Mouse (Mus musculus) ES-E14 (cell line): Measurements from ENCODE around the gene Slc36a1. TPM values are rescaled to one million over a fixed set of nuclear protein-coding genes. Genes with fewer than 3 reads are reported as not detected.
A peak's percentile ranks its signal among the peaks of the same experiment; 100 is the strongest.

Source experiments
- DNase-seq: peaks from one replicate; pipeline ENCODE4 v3.0.0-alpha.2; 2013; ENCODE audit warnings: low read depth, low spot score
- H3K27ac ChIP-seq: 2 replicates; pipeline ENCODE4 v1.5.1; 2012; ENCODE audit warnings: low read depth, mild to moderate bottlenecking, low read length, moderate library complexity, mixed read lengths; ENCODE audit not compliant: poor library complexity, insufficient read depth, severe bottlenecking
- H3K36me3 ChIP-seq: 2 replicates; pipeline ENCODE4 v1.6.1; 2012; ENCODE audit warnings: mild to moderate bottlenecking, low read length, moderate library complexity, mixed read lengths; ENCODE audit not compliant: control insufficient read depth, poor library complexity, insufficient read depth, severe bottlenecking
- H3K4me1 ChIP-seq, 2 experiments: fragments of 150-350 bp in 1 of 2; sonication (generic) in 1 of 2; 2 replicates each; pipeline ENCODE4 v1.6.1; 2012; ENCODE audit warnings: low read length in 2 of 2, mild to moderate bottlenecking in 1 of 2, mixed read lengths in 1 of 2; ENCODE audit not compliant: control insufficient read depth in 2 of 2, insufficient read depth in 2 of 2, poor library complexity in 1 of 2
- H3K4me3 ChIP-seq, 2 experiments: fragments of 150-350 bp in 1 of 2; sonication (generic) in 1 of 2; 2 replicates each; pipeline ENCODE4 v1.5.1; 2012; ENCODE audit warnings: low read length in 2 of 2, low read depth in 1 of 2, mild to moderate bottlenecking in 1 of 2, mixed read lengths in 1 of 2; ENCODE audit not compliant: insufficient read depth in 1 of 2, poor library complexity in 1 of 2, severe bottlenecking in 1 of 2
- H3K9ac ChIP-seq: 2 replicates; pipeline ENCODE4 v1.6.1; 2012; ENCODE audit warnings: low read depth, mild to moderate bottlenecking, low read length, mixed read lengths; ENCODE audit not compliant: poor library complexity, insufficient read depth, severe bottlenecking
- H3K9me3 ChIP-seq: fragments of 150-350 bp; sonication (generic); 2 replicates; pipeline ENCODE4 v1.6.1; 2012; ENCODE audit warnings: low read depth, mild to moderate bottlenecking, low read length; ENCODE audit not compliant: control insufficient read depth, insufficient read depth
- CHD2 ChIP-seq: IDR thresholded peaks from 2 replicates; pipeline ENCODE4 v1.6.1; 2014; ENCODE audit warnings: mild to moderate bottlenecking, low read depth, low read length, inconsistent platforms
- HCFC1 ChIP-seq: IDR thresholded peaks from 2 replicates; pipeline ENCODE4 v1.6.1; 2012; ENCODE audit warnings: low read length, inconsistent platforms, borderline replicate concordance; ENCODE audit not compliant: insufficient read depth
- MAFK ChIP-seq: IDR thresholded peaks from 2 replicates; pipeline ENCODE4 v1.6.1; 2014; ENCODE audit warnings: mild to moderate bottlenecking, low read depth, low read length, inconsistent platforms; ENCODE audit not compliant: insufficient read depth
- ZC3H11A ChIP-seq: IDR thresholded peaks from 2 replicates; pipeline ENCODE4 v1.6.1; 2012; ENCODE audit warnings: low read depth, mild to moderate bottlenecking, inconsistent platforms, low read length, borderline replicate concordance
- ZNF384 ChIP-seq: IDR thresholded peaks from 2 replicates; pipeline ENCODE4 v1.6.1; 2012; ENCODE audit warnings: low read depth, low read length, inconsistent platforms
- in situ Hi-C, 2 experiments: fragments of 600-800 bp; cut with MboI; formaldehyde crosslinking; loops; one replicate each; pipeline ENCODE4 v1.15.1; 2025; ENCODE audit warnings: low sequenced_read_pairs in 2 of 2, inconsistent platforms in 1 of 2; ENCODE audit not compliant: unreplicated experiment in 2 of 2
- total RNA-seq: library from RNA; depleted of rRNA; stranded (reverse); fragments of 300-350 nt; gene quantifications from 2 replicates; pipeline ENCODE4 v1.2.3, GENCODE M21; 2012

Slc36a1 gene
- total RNA-seq, 1 experiment = 7.4 TPM

GRCm38 (mm10) chr11:55184733-55185291 is 19.3 kb upstream of the Slc36a1 start, which contains the start of gene Slc36a2:
Gene Slc36a2 (minus strand): TSS chr11:55185077.
- in situ Hi-C loops = no loop called here
- peak within 1 kb of the TSS in 1 of 2 experiments; percentile 16; a peak in 1 of 4 replicates for H3K4me3 ChIP-seq
- no peak for TF ChIP-seq HCFC1
- no peak for TF ChIP-seq CHD2
- no peak for TF ChIP-seq MAFK
- no peak for TF ChIP-seq ZC3H11A
- no peak for TF ChIP-seq ZNF384

GRCm38 (mm10) chr11:55187292-55187691 is 16.9 kb upstream of the Slc36a1 start:
- Histone ChIP-seq H3K27ac (no peak overlapping the region), H3K9ac (no peak overlapping the region), H3K4me1 (no peaks in the 10 kb centered on the region), H3K4me3 (no peak overlapping the region), H3K9me3 (no peaks in the 10 kb centered on the region), H3K36me3 (no peaks in the 10 kb centered on the region)
- no peak for DNase-seq
- TF ChIP-seq CHD2 = no peak
- no peak for TF ChIP-seq ZC3H11A
- no peak for TF ChIP-seq ZNF384
- no peak for TF ChIP-seq MAFK
- TF ChIP-seq HCFC1 = no peak
- in situ Hi-C loops = no loop called here

More at GRCm38 (mm10) chr11:55184733-55185291, 19.3 kb upstream of the Slc36a1 start, which contains the start of gene Slc36a2:
- Histone ChIP-seq H3K9ac (no peak within 1 kb of the TSS), H3K9me3 (no peaks in the 10 kb centered on the region), H3K27ac (no peak within 1 kb of the TSS), H3K4me1 (no peaks in the 10 kb centered on the region), H3K36me3 (no peaks in the 10 kb centered on the region)
- DNase-seq = no peak

GRCm38 (mm10) chr11:55187777-55188176 is 16.4 kb upstream of the Slc36a1 start:
- no peaks in the 10 kb centered on the region for H3K36me3 ChIP-seq

GRCm38 (mm10) chr11:55190216-55190615 is 13.9 kb upstream of the Slc36a1 start:
- no peaks in the 10 kb centered on the region for H3K9me3 ChIP-seq
- no peak overlapping the region for H3K9ac ChIP-seq
- H3K36me3 ChIP-seq = no peaks in the 10 kb centered on the region
- H3K27ac ChIP-seq = no peak overlapping the region
- no peaks in the 10 kb centered on the region for H3K4me1 ChIP-seq
- DNase-seq = no peak
- in situ Hi-C loops = no loop called here
- TF ChIP-seq ZC3H11A (no peak), ZNF384 (no peak), CHD2 (no peak), MAFK (no peak), HCFC1 (no peak)
- no peak overlapping the region for H3K4me3 ChIP-seq

More at GRCm38 (mm10) chr11:55187777-55188176, 16.4 kb upstream of the Slc36a1 start:
- Histone ChIP-seq H3K4me1 (no peaks in the 10 kb centered on the region), H3K9ac (no peak overlapping the region), H3K4me3 (no peak overlapping the region), H3K27ac (no peak overlapping the region), H3K9me3 (no peaks in the 10 kb centered on the region)
- in situ Hi-C loops = no loop called here
- DNase-seq = no peak
- no peak for TF ChIP-seq ZNF384
- no peak for TF ChIP-seq HCFC1
- no peak for TF ChIP-seq ZC3H11A
- no peak for TF ChIP-seq CHD2
- no peak for TF ChIP-seq MAFK
